Mouse (Mus musculus) kidney, postnatal 14 days (tissue): ENCODE data around the gene Ric8a.

ENCODE experiments used
- DNase-seq: peaks from one replicate; pipeline ENCODE4 v3.0.0; 2022; ENCODE audit warnings: mixed read lengths

Ric8a gene

DNA sequence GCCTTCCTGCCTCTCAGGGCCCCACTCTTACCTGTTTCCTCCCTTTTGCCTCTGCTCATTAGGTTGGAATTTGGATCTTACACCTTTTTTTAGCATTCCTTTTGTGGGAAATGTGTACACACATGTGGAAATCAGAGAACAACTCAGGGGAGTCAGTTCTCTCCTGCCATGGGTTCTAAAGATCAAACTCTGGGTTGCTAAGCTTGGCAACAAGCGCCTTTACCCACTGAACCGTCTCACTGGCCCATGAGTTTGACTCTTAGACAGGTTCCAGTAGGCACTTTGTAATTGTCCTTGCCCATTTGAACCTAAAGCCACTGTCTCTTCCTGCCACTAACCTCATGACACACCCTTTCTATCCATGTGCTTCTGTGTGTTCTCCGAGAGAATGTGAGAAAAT is 37.9 kb downstream of the Ric8a start:
- no peak for DNase-seq

DNA sequence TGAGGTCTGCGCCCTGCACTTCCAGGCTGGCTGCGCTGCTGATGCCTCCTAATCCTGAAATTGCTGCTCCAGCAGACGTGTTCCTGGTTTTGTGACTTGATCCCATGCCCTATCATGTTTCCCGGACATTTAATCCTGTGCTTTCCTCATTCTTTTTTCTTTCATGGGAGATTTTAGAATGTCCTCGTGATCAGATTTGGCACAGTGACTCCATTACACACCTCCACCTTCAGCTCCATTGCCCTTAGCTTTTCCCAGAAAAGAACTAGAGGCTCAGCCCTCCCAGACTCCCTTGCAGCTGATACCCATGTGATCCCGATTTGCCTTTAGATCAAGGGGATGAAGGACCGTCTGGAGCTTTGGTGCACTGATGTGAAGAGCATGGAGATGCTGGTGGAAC is 41.1 kb downstream of the Ric8a start:
- no peak for DNase-seq

DNA sequence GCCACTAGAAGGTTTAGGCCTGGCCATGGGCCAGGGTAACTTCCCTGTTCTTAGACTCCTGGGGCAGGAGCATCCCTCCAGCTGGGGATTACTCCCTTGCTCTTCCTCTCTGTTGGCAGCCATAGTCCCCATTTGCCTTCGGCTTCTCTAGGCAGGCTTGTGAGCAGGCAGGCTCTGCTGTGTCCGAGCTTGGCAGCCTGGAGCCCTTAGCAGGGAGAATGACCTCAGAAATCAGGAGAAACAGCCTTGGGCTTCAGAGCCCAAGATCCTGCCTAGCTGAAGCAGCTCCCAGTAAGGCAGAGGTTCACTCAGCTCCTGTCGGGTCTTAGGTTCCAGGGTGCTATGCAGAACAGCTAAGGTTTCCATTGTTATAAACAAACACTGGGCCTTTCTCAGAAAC is 42.4 kb downstream of the Ric8a start:
- DNase-seq, result no peak

DNA sequence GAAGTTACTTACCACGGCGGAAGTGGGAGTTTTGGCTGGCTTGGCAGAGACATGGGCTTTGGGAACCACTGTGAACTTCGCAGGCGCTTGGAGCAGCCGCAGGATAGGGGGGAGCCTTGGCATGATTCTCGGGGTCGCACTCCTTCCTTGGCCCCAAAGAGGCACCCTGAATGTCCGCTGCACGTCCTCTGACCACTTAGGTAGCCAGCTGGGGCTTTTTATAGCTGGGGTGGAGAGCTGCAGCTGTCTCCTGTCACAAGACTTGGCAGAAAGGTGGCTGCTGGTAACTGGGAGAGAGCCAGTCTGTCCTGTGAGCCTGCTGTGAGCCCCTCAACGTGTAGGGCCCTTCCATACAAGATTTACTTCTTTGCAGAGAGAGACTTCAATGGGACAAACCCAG is 43.5 kb downstream of the Ric8a start, which contains the start of gene Cox8b:
Cox8b (minus strand) TSS at position 227 of the 400 bp plus-strand sequence.
- DNase-seq, result no peak

DNA sequence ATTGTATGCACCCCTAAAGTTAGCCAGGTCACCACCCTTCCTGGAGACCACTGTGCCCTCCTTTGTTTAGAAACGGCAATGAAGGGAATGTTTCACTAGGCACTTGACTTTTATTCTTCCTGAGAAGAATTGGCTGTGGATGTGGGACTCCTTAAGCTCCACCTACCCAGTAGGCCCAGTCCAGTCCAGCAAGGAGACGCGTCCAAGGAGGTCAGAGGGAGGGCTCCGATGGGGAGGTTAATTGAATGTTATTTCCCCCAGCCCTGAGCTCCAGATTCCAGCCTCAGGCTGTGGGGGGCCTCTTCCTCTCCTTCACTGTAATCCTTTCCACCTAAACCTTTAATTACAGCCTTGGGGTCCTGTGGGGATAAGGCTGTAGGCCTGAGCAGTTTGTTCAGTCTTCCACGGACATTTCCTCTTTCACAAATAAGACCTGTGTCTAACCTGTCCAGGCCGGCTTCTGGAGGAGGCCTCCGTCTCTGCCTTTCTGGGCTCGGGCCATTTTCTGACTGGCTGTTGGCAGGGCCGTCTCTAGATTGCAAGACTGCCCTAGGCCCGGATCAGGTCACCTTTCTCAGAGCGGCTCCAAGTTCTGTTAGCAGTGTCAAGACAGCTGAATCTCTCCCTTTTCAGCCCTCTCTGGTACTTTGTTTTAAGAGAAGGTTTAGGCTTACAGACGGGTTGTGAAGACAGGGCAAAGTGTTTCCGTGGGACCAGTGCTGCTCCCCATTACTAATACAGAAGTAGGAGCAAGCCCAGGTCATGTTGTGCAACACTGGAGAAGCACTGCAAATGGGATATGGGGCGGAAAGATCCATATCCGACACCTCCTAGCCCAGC is 45.5 kb downstream of the Ric8a start:
- no peak for DNase-seq

DNA sequence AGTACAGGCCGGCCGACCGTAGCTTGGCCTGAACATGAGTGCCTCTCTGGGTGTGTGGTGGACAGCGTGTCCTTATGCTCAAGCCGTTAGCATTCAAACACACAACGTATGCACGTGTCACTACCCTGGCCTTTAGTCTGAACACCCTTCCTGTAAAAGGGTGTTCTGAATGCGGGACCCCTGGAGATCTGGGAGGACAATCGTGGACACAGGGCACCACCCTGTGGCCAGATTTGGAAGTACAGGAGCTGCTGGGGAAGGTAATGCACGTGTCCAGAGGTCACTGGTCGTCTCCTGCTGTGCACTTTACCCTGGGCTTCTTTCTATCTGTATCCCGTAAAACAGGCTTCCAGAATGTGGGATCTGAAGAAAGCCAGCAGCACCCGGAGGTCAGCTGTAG is 46.5 kb downstream of the Ric8a start:
- peak; percentile 86 for DNase-seq

DNA sequence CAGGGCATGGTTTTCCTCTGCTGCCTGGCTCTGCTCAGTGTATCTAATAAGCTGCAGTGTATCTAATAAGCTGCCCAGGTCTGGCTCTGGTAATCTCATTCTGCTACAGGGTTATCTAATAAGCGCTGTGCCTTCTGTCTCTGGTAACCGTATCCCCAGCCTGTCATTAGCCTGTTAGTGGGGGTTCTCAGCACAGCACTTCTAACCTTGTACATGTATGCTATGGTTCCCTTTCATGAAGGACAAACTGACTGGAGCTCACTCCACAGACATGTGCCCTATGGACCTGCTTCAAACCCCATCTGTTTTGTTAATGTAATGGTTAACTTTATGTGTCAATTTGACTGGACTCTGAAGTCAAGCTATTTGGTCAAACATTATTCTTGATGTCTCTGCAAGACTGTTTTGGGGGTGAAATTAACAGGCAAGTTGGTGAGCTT is 48.9 kb downstream of the Ric8a start:
- peak; percentile 50 for DNase-seq

DNA sequence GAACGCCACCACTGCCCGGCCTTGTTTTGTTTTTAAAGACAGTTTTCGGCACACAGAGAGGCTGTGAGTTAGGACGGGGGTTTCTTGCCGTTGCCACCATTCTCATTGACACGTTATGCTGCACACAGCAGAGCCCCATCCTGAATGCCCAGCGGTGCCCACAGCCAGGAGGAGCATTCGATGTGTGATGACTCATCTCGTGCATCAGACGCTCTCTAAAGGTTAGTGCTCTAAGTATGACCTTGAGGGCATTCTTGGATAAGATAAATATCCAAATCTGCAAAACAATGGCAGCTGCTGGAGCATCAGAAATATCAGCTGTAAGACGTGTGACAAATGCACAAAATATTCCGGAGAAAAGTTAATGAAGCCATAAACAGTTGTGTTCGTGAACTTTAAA is 50.4 kb downstream of the Ric8a start:
- DNase-seq, result no peak

DNA sequence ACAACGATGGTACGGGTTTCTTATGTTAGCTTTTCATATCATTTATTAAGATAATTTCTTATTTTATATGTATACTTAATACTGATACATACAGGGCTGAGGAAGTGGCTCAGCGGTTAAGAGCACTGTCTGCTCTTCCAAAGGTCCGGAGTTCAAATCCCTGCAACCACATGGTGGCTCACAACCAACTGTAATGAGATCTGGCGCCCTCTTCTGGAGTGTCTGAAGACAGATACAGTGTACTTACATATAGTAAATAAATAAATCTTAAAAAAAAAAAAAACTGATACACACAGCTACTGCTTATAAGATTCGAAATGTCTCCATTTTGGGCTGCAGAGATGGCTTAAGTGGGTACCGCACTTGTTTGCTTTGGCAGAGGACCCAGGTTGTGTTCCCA is 50.9 kb downstream of the Ric8a start:
- no peak for DNase-seq

DNA sequence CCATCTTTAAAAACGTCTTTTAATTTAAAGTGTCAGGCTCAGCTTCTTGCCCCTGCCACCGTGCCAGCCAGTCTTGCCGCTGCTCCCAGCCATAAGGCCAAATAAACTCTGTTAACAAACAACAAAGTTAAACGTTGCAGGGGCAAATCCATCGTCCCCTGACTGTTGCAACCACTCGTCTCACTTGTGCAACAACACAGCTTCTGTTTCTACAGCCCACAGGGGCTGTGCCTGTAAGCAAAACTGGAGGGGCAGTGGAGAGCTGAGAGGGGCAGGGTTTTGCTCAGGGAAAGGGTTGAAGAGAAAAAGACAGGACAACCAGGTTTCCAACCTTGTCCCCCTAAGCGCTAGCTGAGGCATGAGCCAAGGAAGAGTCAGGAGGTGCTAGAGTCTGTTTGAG is 51.4 kb downstream of the Ric8a start:
- no peak for DNase-seq

DNA sequence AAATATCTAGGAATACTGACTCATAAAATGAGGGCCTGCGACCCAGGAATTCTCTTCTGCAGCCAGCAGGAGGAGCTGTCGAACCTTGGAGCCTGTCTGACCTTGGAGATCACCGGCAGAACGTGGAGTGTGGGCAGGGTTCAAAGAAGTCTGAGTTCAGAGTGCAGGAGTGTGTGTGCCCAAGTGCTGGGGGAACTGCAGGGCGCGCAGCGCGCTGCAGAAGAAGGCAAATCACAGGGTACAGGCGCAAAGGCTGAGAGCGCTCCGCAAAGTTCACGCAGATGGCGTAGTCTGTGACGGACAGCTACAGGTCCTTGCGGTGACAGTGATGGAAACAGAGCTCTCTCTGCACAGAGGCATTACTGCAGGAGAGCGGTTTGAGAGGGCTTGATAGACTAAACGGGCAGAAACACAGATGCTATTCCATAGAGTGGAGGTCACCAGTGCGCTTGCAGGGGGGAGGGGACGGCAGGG is 51.9 kb downstream of the Ric8a start:
- DNase-seq, result peak; percentile 89

DNA sequence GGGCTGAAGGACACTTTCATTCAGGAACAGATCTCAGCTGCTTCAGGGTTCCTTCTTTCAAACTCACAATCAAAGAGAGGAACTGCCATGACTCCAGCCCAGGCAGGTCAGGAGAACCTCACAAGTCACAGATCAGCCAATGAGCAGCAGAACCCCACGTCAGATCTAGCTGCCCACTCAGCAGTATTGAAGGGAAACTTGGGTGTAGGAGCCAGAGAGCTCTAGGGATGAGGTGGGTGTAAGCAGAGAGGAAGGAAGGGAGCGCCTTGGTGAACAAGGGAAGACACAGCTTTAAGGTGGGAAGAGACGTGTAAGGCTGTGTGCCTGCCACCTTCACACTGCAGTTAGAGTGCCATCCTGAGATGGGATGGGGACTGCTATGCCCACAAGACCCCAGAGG is 55.5 kb downstream of the Ric8a start:
- no peak for DNase-seq

DNA sequence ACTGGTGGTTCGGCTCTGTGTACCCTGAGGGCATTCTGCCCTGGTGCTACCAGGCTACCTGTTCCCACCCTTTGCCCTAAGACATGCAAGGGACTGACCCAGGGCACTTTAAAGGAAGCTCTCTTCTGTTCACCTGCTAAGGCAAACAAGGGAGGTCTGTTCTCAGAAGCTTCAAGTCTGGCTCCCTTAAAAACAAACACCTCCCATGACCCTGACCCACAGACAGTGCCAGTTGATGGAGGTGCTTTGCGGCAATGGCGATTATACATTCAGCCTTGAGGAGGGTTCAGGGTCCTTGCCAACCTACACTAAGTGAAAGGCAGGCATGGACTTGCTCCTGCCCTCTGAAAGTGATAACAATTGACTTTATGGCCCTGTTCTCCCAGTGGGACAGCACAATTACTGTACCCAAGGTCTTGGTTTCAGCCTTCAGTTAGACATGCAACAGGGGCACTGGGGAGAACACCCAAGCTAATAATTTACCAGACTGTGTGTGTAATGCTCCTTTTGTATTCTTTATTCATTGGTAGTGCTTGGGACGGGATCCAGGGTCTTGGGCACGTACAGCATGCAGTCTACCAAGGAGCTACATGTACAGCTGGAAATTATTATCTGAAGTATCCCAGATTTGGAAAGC is 56.2 kb downstream of the Ric8a start:
- peak; percentile 47 for DNase-seq
